Mouse (Mus musculus) adipocyte (in vitro differentiated cells): ENCODE results near the gene Ube2n.
A peak's percentile ranks its signal among the peaks of the same experiment; 100 is the strongest.

ENCODE experiments used
- DNase-seq: peaks from one replicate; pipeline ENCODE4 v3.0.0-alpha.2; 2016; ENCODE audit warnings: low spot score

Gene Ube2n

GRCm38 (mm10) chr10:95559426-95559825 is 44.5 kb downstream of the Ube2n start:
- no peak for DNase-seq

- no peak for DNase-seq
Observed at GRCm38 (mm10) chr10:95560394-95560983, 45.5 kb downstream of the Ube2n start.

- no peak for DNase-seq
Observed at GRCm38 (mm10) chr10:95561616-95562015, 46.7 kb downstream of the Ube2n start.

- DNase-seq, result peak; percentile 44
Observed at GRCm38 (mm10) chr10:95562395-95562794, 47.5 kb downstream of the Ube2n start.

GRCm38 (mm10) chr10:95562859-95563841 is 48.2 kb downstream of the Ube2n start:
- DNase-seq, result peak; percentile 77

GRCm38 (mm10) chr10:95563851-95564845 is 49.2 kb downstream of the Ube2n start, which contains the start of gene Nudt4:
Nudt4 (minus strand) TSS chr10:95564146.
- DNase-seq, result peak; percentile 90

- no peak for DNase-seq
Observed at GRCm38 (mm10) chr10:95565156-95565854, 50.4 kb downstream of the Ube2n start.

GRCm38 (mm10) chr10:95566786-95567185 is 51.8 kb downstream of the Ube2n start:
- no peak for DNase-seq

GRCm38 (mm10) chr10:95567550-95567949 is 52.6 kb downstream of the Ube2n start:
- DNase-seq, result no peak

- DNase-seq, result no peak
Observed at GRCm38 (mm10) chr10:95568016-95568415, 53.1 kb downstream of the Ube2n start.

- no peak for DNase-seq
Observed at GRCm38 (mm10) chr10:95569441-95569840, 54.5 kb downstream of the Ube2n start.

GRCm38 (mm10) chr10:95574994-95575393 is 60.0 kb downstream of the Ube2n start:
- no peak for DNase-seq

- no peak for DNase-seq
Observed at GRCm38 (mm10) chr10:95575839-95576380, 61.0 kb downstream of the Ube2n start.

- no peak for DNase-seq
Observed at GRCm38 (mm10) chr10:95576876-95577566, 62.1 kb downstream of the Ube2n start.

- peak; percentile 77 for DNase-seq
Observed at GRCm38 (mm10) chr10:95577567-95577950, 62.6 kb downstream of the Ube2n start.

- no peak for DNase-seq
Observed at GRCm38 (mm10) chr10:95585554-95585953, 70.6 kb downstream of the Ube2n start.

GRCm38 (mm10) chr10:95587509-95588220 is 72.7 kb downstream of the Ube2n start:
- DNase-seq, result no peak

- DNase-seq, result no peak
Observed at GRCm38 (mm10) chr10:95589196-95589595, 74.3 kb downstream of the Ube2n start.

- DNase-seq, result no peak
Observed at GRCm38 (mm10) chr10:95590196-95590595, 75.3 kb downstream of the Ube2n start.

GRCm38 (mm10) chr10:95591257-95591656 is 76.3 kb downstream of the Ube2n start:
- no peak for DNase-seq
